Mouse (Mus musculus) hindbrain, embryonic 11.5 days (tissue): ENCODE data around the gene Birc7. TPM values are rescaled to one million over a fixed set of nuclear protein-coding genes. Genes with fewer than 3 reads are reported as not detected.
A peak's percentile ranks its signal among the peaks of the same experiment; 100 is the strongest.

ENCODE experiments used
- ATAC-seq: fragments of 200-750 bp; cut with Nextera tagmentation; 2 replicates; pipeline ENCODE4 v1.8.0; 2017; ENCODE audit warnings: mild to moderate bottlenecking, moderate TSS enrichment, moderate library complexity; ENCODE audit not compliant: low FRiP score
- DNase-seq: peaks from one replicate; pipeline ENCODE4 v3.0.0-alpha.2; 2015; ENCODE audit warnings: low spot score
- H3K27ac ChIP-seq: fragments of 300-500 bp; sonication (generic); 2 replicates; pipeline ENCODE4 v1.5.1; 2014; ENCODE audit warnings: mild to moderate bottlenecking, low read depth, low read length
- H3K27me3 ChIP-seq: fragments of 300-500 bp; sonication (generic); 2 replicates; pipeline ENCODE4 v1.6.1; 2014; ENCODE audit warnings: mild to moderate bottlenecking, low read length, moderate library complexity, mixed read lengths; ENCODE audit not compliant: control insufficient read depth, insufficient read depth
- H3K36me3 ChIP-seq: fragments of 300-500 bp; sonication (generic); 2 replicates; pipeline ENCODE4 v1.6.1; 2014; ENCODE audit warnings: mild to moderate bottlenecking, low read length, moderate library complexity, mixed read lengths; ENCODE audit not compliant: control insufficient read depth, insufficient read depth
- H3K4me1 ChIP-seq: fragments of 300-500 bp; sonication (generic); replicated peaks from 2 replicates; pipeline ENCODE4 v1.6.1; 2014; ENCODE audit warnings: low read length, mixed read lengths; ENCODE audit not compliant: control insufficient read depth, insufficient read depth
- H3K4me2 ChIP-seq: fragments of 300-500 bp; sonication (generic); replicated peaks from 2 replicates; pipeline ENCODE4 v1.6.1; 2014; ENCODE audit warnings: mild to moderate bottlenecking, low read depth, low read length
- H3K4me3 ChIP-seq: fragments of 300-500 bp; sonication (generic); 2 replicates; pipeline ENCODE4 v1.5.1; 2014; ENCODE audit warnings: low read depth, low read length
- H3K9ac ChIP-seq: fragments of 300-500 bp; sonication (generic); 2 replicates; pipeline ENCODE4 v1.6.1; 2014; ENCODE audit warnings: low read depth, low read length
- H3K9me3 ChIP-seq: fragments of 300-500 bp; sonication (generic); 2 replicates; pipeline ENCODE4 v1.6.1; 2016; ENCODE audit warnings: low read length; ENCODE audit not compliant: control insufficient read depth
- WGBS: fragments of 180-500 bp; shearing (Covaris S2); extraction: QIAGEN DNeasy Blood & Tissue Kit; methylation state at CpG from one replicate; pipeline ENCODE4 v1.1.7; 2014; 5-methylcytosine and 5-hydroxymethylcytosine counted together
- polyA plus RNA-seq: library from polyadenylated mRNA; unstranded; fragments of >200 nt; fragmentation: Nextera tagmentation; extraction: Ambion mirVana; gene quantifications from 2 replicates; pipeline ENCODE4 v1.2.1, GENCODE M21; 2014

Birc7 gene
- polyA plus RNA-seq, 1 experiment from 2014 or later, result 0.65 TPM

DNA sequence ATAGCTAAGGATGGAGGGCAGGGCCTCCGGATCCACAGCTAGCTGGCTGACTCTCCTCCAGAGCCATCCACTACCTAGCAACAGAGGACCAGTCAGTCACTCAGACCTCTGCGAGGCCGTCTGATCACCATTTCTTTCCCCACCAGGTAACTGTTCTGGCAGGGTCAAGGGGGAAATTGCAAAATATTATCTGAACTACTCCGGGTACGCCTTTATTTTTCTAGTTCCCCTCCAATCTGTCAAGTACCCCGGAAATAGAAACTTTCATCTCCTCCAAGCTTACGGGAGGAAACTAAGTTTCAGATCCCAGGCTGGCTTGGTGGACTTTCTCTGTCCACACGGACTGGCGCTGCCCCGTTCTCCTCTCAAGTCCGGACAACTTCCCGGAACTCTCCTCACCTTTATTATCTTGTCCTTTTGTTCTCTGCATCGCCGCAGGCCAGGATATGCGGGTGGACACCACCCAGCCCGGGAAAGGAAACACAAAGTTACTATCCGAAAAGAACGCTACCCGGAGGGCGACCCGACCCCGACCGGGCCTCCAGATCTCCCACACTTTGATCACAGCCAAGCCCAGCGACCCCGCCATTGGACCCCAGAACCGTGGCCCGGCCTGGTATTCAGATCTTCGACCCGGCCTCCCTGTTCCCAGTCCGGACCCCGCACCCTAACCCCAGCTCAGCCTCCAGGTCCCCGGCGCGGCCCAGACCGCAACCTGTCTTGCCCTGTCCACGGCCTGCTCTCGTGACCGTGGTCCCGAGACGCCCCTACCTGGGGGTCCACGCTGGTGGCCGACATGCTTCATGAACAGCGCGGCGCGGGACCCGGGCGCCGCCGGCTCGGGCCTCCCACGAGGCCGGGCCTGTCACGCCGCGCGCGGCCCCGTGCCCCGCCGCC lies 8.7 kb upstream of the Birc7 start:
- DNase-seq (no peak), ATAC-seq (peak; percentile 68)
- peak overlapping the region; percentile 47; the same call in 1 of the 2 replicates for H3K27ac ChIP-seq
- peak overlapping the region; percentile 81 for H3K4me2 ChIP-seq
- H3K9ac ChIP-seq, result peak overlapping the region; percentile 96
- WGBS, result under 1% methylated on average over 53 of the region's 61 CpGs
- peaks cover 2% of the 10 kb centered on the region; the same call in 1 of the 2 replicates for H3K36me3 ChIP-seq
- no peaks in the 10 kb centered on the region for H3K9me3 ChIP-seq
- H3K4me1 ChIP-seq, result no peaks in the 10 kb centered on the region
- no peaks in the 10 kb centered on the region for H3K27me3 ChIP-seq
- peak overlapping the region; percentile 100 for H3K4me3 ChIP-seq

DNA sequence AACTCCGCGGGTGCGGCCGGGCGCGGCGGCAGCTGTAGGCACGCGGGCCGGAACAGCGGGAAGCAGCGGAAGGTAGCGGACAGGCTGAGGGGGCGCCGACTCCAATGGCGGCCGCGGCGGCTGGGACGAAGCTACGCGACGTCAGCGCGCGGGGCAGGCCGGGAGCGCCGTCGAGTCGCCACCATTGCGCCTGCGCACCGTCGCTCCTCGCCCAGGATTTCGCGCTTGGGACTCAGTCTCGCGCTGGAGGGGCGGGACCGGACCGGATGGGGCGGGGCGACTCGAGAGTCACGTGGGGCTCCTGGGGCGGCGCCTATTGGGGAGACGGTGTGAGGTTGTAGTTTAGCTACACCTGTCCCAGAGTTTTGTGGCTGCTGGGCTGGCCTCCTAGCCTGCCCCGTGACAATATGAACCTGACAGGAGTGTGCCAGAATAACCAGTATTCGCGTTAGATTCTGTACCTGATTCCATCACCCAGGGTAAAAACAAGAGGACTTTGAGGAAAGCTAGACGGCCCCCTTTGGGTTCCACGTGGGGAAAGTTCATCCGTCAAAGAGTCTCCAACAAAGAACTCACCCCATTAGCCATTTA lies 7.9 kb upstream of the Birc7 start, which contains the start of gene Ythdf1:
Gene Ythdf1 (minus strand): TSS at position 140 of the 591 bp plus-strand sequence.
- H3K4me3 ChIP-seq, result peak within 1 kb of the TSS; percentile 100
- no peaks in the 10 kb centered on the region for H3K27me3 ChIP-seq
- H3K36me3 ChIP-seq, result peaks cover 2% of the 10 kb centered on the region; the same call in 1 of the 2 replicates
- DNase-seq (peak; percentile 99), ATAC-seq (peak; percentile 96)
- peak within 1 kb of the TSS; percentile 96 for H3K9ac ChIP-seq
- under 1% methylated on average over 51 of the region's 56 CpGs for WGBS
- peak within 1 kb of the TSS; percentile 81 for H3K4me2 ChIP-seq
- H3K4me1 ChIP-seq, result no peaks in the 10 kb centered on the region
- no peaks in the 10 kb centered on the region for H3K9me3 ChIP-seq
- H3K27ac ChIP-seq, result peak within 1 kb of the TSS; percentile 47; the same call in 1 of the 2 replicates

DNA sequence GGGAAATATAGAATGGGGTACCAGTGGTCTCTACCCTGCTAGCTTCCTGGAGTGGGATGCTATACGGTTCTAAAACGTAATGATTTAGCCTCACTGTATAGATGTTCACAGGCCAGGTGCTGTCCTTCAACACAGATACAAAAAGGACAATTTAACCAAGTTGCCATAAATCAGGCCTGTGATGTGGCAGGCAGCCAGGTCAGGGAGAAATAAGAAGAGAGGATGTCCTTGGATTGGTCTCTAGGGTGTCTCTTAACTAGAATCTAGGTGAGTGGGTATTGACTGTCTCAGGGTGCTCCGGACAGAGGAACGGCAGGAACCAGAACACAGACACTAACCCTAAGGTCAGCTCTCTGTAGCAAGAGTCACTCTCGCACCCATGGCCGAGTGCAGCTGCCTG lies 6.1 kb upstream of the Birc7 start:
- H3K4me3 ChIP-seq, result no peak overlapping the region
- no peak overlapping the region for H3K4me2 ChIP-seq
- H3K27me3 ChIP-seq, result no peaks in the 10 kb centered on the region
- ATAC-seq, result no peak
- H3K9ac ChIP-seq, result no peak overlapping the region
- H3K4me1 ChIP-seq, result no peaks in the 10 kb centered on the region
- no peaks in the 10 kb centered on the region for H3K36me3 ChIP-seq
- no peaks in the 10 kb centered on the region for H3K9me3 ChIP-seq
- 94% methylated on average over 6 of the region's 6 CpGs for WGBS
- no peak for DNase-seq
- no peak overlapping the region for H3K27ac ChIP-seq

DNA sequence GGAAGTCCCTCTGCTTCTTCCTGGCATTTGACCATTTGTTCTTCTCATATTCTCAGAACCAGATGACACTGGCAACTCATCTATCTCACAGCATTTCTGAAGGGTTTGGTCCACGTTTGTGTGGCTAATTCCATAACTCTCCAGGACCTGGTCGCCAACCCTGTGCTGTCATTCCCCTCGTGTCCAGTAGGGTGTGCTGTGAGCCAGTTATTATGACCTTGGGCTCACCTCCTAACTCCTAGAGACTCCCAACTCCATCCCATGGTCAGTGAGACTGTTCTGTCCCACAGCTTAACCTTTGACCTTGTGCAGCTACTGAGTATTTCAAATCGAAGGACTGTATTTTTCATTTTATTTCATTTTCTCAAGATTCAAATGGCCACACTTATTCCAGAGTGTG lies 3.6 kb upstream of the Birc7 start:
- Histone ChIP-seq H3K27me3 (no peaks in the 10 kb centered on the region), H3K4me2 (no peak overlapping the region), H3K9ac (no peak overlapping the region), H3K4me1 (no peaks in the 10 kb centered on the region), H3K27ac (no peak overlapping the region), H3K9me3 (no peaks in the 10 kb centered on the region), H3K4me3 (no peak overlapping the region), H3K36me3 (no peaks in the 10 kb centered on the region)
- ATAC-seq, result no peak
- WGBS, result 14% methylated on average over 4 of the region's 4 CpGs
- DNase-seq, result peak; percentile 89

DNA sequence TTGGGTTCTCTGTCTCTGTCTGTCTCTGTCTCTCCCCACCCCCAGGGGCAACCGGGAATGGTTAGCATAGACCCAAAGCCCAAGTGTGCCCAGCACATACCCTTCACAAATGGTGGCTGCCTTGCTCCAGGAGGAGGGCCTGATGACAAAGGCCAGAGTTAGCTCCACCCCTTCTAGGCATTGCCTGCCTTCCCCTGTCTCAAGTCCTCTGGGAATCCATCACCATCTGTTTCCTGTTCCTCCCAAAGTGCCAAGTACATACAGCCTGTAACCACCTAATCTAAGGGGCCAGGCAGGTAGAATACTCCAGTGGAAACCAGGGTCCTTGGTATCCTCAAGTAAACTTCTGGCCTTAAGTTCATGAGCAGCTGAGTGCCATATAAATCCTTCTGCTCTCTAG lies 3.6 kb downstream of the Birc7 start:
- 0 out of 2 replicates have a peak, but pooled peaks cover 2% of the 10 kb centered on the region for H3K4me1 ChIP-seq
- no peak overlapping the region for H3K4me2 ChIP-seq
- H3K9ac ChIP-seq, result no peak overlapping the region
- no peaks in the 10 kb centered on the region for H3K36me3 ChIP-seq
- DNase-seq (peak; percentile 29), ATAC-seq (peak; percentile 50; the same call in 1 of the 2 replicates)
- no peak overlapping the region for H3K4me3 ChIP-seq
- H3K27ac ChIP-seq, result no peak overlapping the region
- no peaks in the 10 kb centered on the region for H3K9me3 ChIP-seq
- WGBS, result 80% methylated on average over 1 of the region's 1 CpGs
- H3K27me3 ChIP-seq, result no peaks in the 10 kb centered on the region

DNA sequence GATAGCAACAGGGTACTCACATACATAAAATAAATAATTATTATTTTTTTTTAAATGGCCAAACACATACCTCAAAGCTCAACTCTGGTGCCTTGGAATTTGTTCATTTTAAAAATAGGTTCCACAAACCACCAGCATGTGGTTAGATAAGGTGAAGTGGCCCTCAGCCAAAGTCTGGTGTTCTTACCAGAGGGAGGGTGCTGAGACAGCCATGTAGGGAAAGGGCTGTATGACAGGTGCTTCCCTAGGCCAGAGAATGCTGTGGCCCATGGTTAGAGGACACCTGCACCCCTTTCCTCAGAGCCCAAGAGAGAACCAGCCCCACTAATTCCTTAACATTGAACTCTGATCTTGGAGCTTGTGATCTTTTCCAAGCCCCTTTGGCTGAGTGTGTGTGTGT lies 11.4 kb downstream of the Birc7 start:
- no peak for ATAC-seq
- DNase-seq, result no peak
- peaks cover 3% of the 10 kb centered on the region; the same call in 1 of the 2 replicates for H3K36me3 ChIP-seq

DNA sequence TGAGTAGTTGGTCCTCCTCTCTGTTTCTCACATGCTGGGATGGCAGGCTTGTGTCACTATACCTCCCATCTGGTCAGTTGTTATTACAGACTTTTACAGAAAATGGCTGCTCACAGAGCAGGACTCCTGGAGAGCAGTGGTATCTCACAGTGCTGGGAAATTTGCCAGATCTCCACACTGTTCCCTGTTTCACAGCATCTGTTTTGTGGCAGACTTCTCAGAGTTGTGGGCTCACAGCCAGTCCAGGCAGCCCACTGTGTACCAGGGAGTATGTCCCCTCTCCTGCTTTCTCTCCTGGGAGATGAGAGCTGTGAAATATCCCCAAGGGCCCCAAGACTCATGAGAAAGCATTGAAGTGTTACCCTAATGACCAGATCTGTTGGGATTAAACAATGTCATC lies 13.0 kb downstream of the Birc7 start:
- H3K9ac ChIP-seq, result no peak overlapping the region
- peaks cover 3% of the 10 kb centered on the region; the same call in 1 of the 2 replicates for H3K36me3 ChIP-seq
- ATAC-seq, result no peak
- H3K4me1 ChIP-seq, result no peaks in the 10 kb centered on the region
- no peak overlapping the region for H3K4me2 ChIP-seq
- H3K9me3 ChIP-seq, result no peaks in the 10 kb centered on the region
- H3K4me3 ChIP-seq, result no peak overlapping the region
- DNase-seq, result no peak
- H3K27me3 ChIP-seq, result no peaks in the 10 kb centered on the region
- no peak overlapping the region for H3K27ac ChIP-seq

More for the DNA sequence above, 11.4 kb downstream of the Birc7 start:
- Histone ChIP-seq H3K27ac (no peak overlapping the region), H3K9me3 (no peaks in the 10 kb centered on the region), H3K4me1 (0 out of 2 replicates have a peak, but pooled peaks cover 2% of the 10 kb centered on the region), H3K4me3 (no peak overlapping the region), H3K4me2 (no peak overlapping the region), H3K9ac (no peak overlapping the region), H3K27me3 (no peaks in the 10 kb centered on the region)

DNA sequence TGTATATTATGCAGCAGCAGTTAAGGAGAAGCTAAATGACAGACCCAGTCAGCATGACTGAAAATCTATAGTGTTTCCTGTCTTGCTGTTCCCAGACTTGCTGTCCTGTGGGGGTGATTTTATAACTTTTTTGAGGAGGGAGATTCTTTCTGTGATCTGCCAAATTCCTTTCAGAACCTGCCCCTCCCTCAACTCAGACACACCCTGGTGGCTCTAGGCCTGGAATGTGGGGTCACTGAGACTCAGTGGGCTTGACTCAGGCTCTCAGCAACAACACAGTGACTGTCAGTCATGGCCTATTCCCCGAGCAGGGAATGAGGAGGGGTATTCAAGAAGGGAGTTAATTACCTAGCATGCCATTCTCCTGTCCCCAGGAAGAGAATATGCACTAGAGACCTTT lies 21.1 kb downstream of the Birc7 start:
- Histone ChIP-seq H3K27ac (no peak overlapping the region), H3K4me1 (peaks cover 14% of the 10 kb centered on the region), H3K4me2 (no peak overlapping the region), H3K4me3 (no peak overlapping the region), H3K36me3 (no peaks in the 10 kb centered on the region), H3K27me3 (no peaks in the 10 kb centered on the region), H3K9ac (no peak overlapping the region), H3K9me3 (no peaks in the 10 kb centered on the region)
- ATAC-seq, result no peak
- no peak for DNase-seq
- WGBS, result 13% methylated on average over 1 of the region's 1 CpGs
